Mouse (Mus musculus) adrenal gland, postnatal 10 days (tissue): ENCODE measurements around the gene Gtf2h1. TPM values are rescaled to one million over a fixed set of nuclear protein-coding genes. Genes with fewer than 3 reads are reported as not detected.
"Not testable (repeated sequence)": the region's sequence is repeated elsewhere in the genome, so short reads cannot be mapped to it uniquely, and the experiment has no call there.

ENCODE experiments used
- DNase-seq: peaks from one replicate; pipeline ENCODE4 v3.0.0; 2021; ENCODE audit warnings: mixed read lengths
- total RNA-seq, 2 experiments: library from RNA; stranded (reverse); gene quantifications; 2 replicates each; pipeline ENCODE4 v1.2.3; 2021

Gtf2h1 gene
- total RNA-seq, 2 experiments from 2014 or later: 36.1 to 37.1 TPM

DNA sequence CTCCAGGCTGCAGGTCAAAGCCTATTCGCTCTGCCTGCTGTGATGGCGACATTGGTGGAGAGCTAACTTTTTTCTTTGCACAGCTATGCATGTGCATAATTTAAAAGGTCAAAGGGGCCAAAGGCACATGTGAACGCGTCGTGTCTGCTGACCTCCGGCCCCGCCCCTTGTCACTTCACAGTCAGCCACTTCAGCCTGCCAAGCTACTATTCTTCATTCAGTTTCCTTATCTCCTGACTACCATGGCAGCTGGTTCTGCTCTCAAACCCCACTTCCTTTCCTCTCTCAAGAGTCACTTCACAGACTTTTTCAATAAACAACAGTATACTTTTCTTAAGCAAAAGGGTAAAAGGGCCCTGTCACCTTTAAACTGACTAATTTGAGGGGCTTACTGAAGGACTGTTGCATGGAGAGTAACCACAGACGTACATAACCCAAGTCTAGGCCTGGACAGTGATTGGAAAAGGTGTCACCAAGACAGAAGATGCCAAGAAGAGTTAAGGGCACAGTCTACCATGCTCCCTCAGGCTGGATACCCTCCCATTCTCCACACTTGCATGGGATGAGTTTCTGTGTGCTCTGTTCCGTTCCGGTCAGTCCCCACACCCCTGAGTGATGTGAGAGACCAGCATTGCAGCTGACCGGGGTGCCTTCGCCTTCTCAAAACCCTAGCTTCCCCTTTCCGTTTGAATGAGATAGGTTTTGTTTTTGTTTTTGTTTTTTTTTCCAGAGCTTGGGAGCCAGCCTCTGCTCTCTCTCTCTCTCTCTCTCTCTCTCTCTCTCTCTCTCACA, 35.1 kb downstream of the Gtf2h1 start:
- DNase-seq: no peak

DNA sequence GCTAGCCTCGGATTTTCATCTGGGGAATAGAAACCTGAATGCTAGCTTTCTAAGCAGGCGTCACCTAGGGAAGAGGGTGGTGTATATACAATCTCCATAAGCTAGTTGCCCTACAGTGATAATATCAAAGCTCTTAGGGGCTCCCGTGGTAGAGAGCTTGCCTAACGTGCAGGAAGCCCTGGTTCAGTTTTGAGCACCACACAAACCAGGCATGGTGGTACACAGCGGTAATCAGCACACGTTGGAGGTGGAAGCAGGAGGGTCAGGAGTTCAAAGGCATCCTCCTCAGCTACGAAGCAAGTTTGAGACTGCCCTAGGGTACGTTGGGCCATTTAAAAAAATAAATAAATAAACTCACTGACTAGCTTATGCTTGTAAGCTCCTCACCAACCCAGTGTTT, 35.8 kb downstream of the Gtf2h1 start:
- DNase-seq: no peak

DNA sequence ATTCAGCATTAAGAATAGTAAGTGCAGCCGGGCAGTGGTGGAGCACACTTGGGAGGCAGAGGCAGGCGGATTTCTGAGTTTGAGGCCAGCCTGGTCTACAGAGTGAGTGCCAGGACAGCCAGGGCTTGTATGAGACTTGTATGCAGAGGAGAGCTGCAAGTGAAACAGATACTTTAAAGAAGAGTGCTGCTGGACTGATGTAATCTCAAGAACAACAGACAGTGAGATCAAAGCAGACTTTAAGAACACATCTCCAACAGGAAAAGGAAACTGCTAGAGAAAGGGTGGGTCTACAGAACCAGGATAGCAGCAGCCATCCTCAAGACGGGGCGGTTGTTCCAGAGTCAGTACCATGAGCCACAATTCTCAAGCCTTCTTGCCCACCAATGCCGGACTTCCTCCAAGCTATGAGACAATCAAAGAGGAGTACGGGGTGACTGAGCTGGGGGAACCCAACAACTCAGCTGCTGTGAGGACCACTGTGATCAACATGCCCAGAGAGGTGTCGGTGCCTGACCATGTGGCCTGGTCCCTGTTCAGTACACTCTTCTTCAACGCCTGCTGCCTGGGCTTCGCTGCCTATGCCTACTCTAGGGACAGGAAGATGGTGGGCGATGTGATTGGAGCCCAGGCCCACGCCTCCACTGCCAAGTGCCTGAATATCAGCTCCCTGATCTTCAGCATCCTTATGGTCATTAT, 36.4 kb downstream of the Gtf2h1 start:
- DNase-seq: not testable (repeated sequence)

DNA sequence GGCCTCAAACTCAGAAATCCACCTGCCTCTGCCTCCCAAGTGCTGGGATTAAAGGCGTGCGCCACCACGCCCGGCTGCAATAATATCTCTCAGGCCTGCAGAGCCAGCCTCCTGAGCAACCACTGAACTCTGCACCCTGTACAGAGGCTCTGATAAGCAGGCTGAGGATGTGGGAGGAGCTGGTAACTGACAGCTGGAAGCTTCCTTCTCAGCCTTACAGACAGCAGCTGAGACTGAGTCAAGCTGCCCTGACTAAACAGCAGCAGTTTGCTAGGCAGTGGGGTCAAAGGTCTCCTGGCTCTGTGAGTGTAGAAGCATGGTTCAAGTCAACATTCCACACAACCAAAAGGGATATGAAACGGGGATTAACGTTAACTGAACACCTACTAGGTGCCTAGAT, 37.4 kb downstream of the Gtf2h1 start:
- DNase-seq: peak; percentile 29

DNA sequence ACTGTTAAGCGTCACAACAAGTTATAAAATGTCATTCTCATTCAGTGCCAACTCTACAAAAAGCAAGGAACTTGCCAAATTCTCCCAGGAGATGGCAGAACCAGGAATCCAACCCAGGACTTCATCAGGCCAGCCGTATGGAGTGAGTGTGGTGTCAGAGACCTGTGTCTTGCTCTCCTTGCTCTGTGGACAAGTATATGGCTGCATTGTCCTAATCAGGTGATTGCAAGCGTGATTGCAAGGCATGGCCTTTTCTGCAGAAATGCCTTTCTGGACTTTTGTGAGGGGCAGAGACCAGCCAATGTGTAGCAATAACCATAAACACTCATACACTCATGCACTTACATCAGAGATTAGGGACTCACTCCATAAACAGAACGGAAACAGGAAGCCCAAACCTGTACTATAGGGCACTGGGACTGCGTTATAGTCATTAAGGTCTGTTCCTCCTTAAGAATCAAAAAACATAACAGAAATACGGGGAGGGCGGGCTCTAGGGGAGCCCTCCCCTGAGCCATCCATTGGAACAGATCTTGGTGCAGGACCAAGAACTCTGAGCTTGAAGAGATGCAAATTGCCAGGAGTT, 37.9 kb downstream of the Gtf2h1 start:
- no peak for DNase-seq

DNA sequence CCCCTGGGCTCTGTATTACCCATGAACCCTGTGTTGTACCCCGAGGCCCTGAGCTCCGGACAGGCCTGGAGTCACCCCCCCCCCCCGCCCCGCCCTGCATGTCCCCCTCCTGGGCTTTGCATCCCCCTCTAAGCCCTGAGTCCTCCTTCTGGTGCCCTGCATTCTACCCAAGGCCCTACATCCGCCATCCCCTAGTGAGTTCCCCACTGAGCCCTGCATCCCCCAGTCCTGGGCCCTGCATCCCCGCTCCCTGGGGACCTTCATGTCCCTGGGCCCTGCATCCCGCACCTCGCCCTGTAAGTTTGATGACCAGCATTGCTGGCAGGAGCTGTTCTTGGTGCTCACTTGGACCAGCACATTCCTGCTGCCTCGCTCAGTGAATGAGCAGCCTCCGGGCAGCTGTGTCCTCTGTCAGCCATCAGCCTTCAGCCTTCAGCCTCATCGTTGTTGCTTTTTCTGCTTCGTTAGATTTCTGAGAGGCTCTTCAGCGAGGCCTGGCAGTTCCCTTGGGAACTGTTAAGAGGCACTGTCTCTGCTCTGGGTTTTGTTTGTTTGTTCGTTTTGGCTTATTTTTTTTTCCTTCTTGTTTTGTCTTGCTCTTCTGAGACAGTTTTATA, 39.2 kb downstream of the Gtf2h1 start:
- DNase-seq: no peak

DNA sequence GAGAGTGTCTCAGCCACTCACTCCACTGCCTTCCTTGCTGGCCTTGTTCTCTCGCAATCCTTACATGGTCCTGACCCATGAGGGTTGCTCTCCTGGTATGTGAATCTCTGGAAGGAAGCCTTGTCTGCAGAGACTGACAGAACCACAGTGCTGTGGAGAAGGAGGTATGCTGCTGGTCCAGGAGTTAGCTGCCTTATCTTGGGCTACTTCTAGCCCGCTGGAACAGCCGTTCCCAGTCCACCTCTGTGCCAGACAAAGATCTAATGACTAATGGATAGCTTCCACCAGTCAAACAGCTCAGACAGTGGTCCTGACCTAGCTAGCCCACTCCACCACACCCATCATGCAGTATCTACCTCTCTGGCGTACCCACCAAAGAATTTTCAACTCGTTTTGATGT, 40.5 kb downstream of the Gtf2h1 start:
- DNase-seq: no peak

DNA sequence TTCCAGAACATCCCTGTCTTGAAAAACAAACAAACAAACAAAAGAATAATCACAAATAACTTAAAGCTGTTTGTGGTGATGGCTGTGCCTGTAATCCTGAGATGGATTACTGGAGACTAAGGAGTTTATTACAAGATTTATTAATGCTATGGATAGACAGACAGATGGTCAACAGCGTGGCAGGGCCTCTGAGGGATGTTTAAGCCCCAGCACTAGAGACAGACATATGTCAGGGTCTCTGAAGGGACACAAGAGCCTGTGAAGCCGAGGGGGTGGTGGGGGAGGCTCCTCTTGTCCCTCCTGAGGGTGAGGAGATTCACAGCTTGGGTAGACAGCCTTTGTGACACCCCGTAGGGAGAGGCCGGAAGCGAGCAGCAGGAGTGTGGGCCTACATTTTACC, 41.2 kb downstream of the Gtf2h1 start:
- no peak for DNase-seq

DNA sequence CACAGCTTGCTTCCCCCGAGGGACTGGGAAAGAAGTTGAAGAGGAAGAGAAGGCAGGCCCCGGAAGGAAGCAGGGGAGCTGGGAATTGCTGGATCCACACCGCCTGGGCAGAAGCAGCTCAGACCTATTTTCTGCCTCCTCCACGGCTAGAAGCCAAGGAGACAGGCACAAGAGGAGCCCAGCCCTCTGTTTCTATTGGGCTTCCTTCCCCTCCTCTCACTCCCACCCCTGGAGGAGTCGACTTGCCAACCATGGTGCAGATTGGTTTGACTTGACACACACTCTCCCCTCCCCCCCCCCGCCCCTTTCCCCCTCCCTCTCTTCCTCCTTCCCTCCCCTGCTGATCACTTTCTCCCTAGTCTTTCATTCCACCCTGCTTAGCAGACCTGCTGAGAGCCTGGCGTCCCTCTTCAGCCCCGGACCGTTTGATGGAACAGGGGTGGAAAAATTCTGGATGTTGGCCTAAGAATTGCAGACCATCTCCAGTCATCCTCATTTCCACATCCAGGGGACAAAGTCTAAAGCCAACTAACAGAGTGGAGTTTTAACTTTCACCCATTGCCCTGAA, 42.3 kb downstream of the Gtf2h1 start:
- DNase-seq: peak; percentile 30

DNA sequence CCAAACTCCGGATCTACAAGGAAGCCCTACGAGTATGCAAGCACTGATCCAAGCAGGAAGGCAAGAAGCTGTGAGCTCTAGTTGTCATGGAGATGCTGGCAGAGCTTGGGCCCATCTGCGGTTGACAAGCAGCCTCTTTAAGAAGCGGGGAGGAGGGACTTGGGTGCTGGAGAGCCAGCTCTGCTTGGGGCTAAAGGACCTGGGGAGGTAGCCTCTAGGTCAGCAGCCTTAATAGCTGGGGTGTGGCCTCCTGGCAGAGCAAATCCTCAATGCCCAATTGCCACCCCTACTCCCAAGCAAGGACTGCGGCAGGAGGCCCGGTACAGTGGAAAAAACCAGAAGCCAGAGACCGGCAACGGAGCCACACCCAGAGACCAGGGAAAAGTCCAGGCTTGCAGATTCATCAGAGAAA, 43.0 kb downstream of the Gtf2h1 start:
- peak; percentile 76 for DNase-seq

DNA sequence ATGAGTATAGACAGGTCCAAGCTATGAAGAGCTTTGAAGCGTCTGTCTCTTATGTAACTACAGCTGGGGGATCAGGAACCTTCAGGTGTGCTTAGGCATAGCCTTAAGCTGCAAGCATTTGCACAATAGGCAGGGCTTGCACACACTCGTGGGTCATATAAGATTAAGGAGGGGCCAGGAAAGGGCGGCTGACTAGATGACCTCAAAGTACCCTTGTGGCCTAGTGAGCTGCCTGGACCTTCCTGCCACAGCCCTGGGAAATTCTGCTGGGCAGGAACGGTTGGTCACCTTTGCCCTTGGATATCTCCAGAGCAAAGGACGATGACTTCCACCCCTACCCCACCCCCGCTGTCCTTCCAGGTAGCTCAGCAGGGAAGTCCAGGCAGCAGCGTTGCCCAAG, 43.5 kb downstream of the Gtf2h1 start:
- peak; percentile 53 for DNase-seq

DNA sequence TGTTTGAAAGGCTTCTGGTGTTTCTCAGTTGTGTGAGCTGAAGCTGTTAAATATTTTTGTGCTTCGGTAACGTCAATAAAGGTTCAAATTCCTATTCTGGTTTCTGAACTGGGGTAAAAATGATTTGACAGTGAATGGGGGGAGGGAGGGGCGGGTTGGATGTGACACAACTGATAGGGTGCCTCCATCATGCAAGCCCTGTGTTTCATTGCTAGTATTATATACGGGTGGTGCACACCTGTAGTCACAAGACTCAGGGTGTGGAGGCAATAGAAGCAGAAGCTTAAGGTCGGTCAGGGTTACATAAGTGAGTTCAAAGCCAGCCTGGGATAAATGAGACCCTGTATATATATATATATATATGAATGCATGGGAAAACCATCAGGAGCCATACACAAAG, 44.0 kb downstream of the Gtf2h1 start:
- no peak for DNase-seq

DNA sequence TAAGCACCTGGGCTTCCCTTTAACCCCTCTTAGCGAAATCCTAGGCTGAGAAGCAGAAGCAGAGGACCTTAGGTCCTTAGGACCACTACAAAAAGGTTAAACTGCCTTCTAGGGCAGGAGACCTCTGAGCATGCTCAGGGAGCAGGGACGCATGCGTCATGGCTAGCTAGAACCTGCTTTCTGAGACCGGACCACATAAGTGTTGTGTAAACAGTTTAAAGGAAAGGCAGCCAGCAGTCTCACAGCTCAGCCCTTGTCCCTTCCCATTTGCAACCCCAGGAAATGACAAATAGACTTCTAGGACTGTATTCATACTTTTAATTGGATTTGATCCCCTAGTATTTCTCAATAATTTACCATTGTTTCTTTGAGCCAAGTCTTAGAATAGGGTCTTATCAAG, 44.4 kb downstream of the Gtf2h1 start:
- DNase-seq: peak; percentile 22

DNA sequence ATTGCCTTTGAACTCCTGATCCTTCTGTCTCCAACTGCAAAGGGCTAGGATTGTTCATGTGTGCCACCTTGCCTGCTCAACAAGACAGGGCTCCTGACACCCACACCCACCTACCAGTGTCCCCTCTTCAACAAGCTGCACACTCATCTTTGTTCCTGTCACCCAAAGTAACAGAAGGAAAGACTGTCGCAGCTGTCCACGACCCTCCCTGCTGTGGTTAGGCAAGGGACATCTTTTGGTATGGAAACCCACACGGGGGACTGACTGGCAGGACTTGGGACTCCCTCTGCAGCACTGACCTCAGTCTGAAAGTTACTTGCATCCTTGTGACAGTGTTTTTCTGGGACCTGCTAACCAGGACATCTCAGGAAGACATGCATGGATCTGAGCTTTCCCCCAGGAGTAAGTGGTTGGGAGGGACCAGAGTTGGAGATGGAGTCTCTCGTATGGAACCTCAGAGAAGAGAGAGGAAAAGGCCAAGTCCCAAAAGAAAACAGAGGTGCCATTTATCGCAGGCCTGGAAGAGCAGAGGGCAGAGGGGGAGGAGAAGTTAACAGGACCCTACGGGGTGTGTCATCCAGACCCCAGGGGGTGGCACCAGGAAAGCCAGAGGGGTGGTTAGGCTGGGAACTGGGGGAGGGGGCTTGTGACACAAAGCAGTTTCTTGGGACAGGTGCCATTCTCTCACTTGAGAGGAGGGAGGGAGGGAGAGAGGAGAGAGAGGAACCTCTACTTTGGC, 45.1 kb downstream of the Gtf2h1 start, which contains the start of gene Ldha:
TSS of gene Ldha (plus strand) at position 689 of the 739 bp plus-strand sequence.
- no peak for DNase-seq

DNA sequence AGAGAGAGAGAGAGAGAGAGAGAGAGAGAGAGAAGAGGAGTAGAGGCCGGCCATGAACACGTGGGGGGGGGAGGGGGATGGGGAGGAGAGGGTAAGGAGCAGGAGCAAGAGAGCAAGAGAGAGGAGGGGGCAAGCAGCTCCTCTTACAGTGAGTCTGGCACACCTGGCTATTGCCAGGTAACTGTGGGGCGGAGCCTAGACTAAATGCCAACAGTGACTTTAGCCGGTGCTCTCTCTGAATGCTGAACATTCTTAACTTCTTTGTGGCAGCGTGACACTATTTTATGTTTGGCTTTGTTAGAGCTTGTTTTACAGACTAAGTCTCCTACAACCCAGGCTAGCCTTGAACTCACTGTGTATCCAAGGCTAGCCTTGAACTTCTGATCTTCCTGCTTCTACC, 46.4 kb downstream of the Gtf2h1 start:
- no peak for DNase-seq

DNA sequence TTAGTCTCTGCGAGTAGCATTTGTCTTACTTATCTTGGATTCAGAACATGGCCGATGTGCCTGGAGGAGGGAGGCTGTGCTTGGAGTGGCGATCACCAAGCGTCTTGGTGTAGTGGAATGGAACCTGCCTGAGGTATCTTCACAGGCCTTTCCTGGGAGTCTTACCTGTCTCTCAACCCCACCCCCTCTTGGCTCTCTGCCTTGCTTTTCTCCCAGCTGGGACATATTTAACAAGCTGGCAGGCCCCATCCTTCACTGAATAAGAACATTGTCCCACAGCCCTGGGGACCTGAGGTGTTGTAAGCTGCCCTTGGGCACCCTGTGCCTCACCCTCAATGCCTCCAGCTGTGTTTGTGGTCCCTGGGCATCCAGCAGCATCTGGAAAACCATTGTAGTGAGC, 47.7 kb downstream of the Gtf2h1 start:
- peak; percentile 24 for DNase-seq

DNA sequence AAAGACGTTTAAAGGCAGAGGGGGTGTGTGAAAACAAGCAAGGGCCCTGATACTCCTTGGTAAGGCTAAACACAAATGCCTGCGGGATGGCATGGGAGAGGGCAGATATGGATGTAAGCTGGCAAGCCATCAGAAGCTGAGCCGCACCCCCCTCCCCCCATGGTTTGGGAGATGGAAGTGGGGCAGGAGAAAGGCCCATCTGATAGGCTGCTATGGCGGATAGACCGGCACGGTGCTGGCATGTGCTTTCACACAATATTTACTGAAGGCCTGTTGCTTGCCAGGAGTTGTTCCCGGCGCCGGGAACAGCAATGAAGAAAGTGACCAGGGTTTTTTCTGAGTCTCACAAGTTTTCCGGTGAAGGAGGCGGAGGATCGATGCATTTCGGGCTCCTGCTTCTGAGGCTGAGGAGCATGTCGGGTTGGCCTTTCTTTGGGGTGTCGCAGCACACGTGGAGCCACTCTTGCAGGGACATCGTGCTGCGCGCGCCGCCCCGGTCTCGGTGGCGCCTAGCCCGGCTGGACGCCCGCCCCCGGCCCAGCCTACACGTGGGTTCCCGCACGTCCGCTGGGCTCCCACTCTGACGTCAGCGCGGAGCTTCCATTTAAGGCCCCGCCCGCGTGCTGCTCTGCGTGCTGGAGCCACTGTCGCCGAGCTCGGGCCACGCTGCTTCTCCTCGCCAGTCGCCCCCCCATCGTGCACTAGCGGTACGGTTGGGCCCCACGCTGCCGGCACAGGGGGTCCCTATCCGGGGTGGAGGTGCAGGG, 49.5 kb downstream of the Gtf2h1 start:
- peak; percentile 98 for DNase-seq

DNA sequence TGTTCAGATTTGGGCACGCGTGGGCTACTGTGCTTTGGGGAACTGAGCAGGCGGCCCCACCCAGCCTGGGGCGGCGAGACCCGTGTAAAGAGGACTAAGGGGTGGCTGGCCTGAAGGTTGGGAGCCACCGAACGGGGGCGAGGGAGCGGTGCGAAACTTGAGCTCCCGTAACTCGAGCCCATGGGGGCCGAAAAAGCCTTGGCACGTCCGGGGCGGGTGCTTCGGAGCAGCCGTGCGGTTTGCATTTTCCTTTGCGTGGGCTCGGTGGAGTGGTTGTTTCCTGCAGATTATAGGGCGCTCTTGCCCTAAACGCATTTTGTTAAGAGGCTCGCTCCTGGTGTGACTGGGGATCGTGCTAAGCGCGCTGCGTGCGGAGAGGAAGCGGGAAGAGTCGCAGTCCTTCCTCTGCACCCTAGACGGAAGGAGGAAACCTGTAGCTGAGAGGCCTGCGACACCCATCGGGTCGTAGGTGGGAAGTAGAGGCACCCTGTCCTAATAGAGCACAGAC, 50.1 kb downstream of the Gtf2h1 start:
- DNase-seq: peak; percentile 43

DNA sequence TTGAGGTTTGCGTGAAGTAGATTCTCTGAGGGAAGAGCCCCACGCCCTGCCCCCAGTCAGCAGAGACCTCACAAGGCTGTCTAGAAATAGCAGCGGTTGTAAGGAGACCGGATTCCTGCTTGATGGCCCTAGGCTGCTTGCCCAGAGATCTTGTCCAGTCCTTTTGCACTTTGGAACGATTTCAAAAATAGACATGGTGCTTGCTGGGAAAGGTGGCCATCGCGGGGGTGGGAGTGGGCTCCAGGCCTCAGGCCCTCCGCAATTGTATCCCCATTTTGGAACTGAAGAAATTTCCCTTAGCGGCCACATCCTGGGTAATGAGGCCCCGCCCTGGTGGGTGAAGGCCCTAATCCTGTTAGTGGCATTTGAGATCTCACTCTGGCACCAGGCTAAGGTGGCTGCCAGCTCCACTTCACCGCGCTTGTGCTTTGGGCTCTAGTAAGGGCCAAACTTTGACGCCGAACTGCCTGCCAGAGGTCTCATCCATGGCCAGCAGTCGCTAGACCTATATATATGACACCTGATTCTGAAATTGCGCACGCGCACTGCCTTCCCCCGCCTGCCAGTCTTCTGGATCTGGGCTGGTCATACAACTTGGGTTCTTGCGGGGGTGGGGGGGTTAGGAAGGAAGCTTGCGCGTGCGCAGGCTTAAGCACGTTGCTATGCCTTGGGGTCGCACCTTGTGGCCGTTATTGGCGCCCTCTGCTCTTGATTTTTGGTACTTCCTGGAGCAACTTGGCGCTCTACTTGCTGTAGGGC, 50.8 kb downstream of the Gtf2h1 start:
- peak; percentile 65 for DNase-seq

DNA sequence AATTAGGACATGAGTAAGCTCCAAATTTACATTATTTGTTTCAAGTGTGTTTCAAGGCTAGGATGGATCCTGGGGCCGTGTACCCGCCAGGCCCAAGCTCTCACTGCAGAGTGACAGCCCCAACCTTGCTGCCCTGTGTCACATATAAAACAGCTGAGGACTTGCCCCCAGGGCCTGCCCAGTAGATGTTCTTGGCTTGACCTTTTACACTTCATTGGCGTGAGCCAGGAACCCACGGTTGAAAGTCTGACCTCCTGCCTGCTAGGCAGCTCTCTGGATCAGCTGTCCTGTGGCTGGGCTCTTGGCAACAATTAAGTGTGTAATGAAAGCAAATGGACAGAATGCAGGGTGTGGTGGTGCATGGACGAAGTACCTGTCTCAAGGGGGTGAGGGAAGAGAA, 53.4 kb downstream of the Gtf2h1 start:
- peak; percentile 59 for DNase-seq
